Mouse (Mus musculus) bone marrow, adult 2 months (tissue): ENCODE results near the gene Raf1.

ENCODE experiments used
- CTCF ChIP-seq: fragments of 200-500 bp; IDR thresholded peaks from 2 replicates; pipeline ENCODE4 v1.5.1; 2011; ENCODE audit warnings: low read length, control low read depth; ENCODE audit not compliant: control insufficient read depth, insufficient read depth
- POLR2A ChIP-seq: fragments of 200-500 bp; IDR thresholded peaks from 2 replicates; pipeline ENCODE4 v1.6.1; 2011; ENCODE audit warnings: low read depth, mild to moderate bottlenecking, control low read depth, low read length, borderline replicate concordance; ENCODE audit not compliant: control insufficient read depth

GRCm38 (mm10) chr6:115643315-115643714, 33.1 kb downstream of the Raf1 start:
- TF ChIP-seq POLR2A (no peak), CTCF (no peak)
